Mouse (Mus musculus) embryonic facial prominence, embryonic 12.5 days (tissue): Measurements from ENCODE around the gene Art4. TPM values are rescaled to one million over a fixed set of nuclear protein-coding genes. Genes with fewer than 3 reads are reported as not detected.
"Not testable (repeated sequence)": the region's sequence is repeated elsewhere in the genome, so short reads cannot be mapped to it uniquely, and the experiment has no call there.

Experiments
- ATAC-seq: fragments of 200-750 bp; cut with Nextera tagmentation; 2 replicates; pipeline ENCODE4 v1.8.0; 2017; ENCODE audit not compliant: insufficient number of reproducible peaks, insufficient read depth, low FRiP score, low TSS enrichment
- H3K27ac ChIP-seq: fragments of 300-500 bp; sonication (generic); 2 replicates; pipeline ENCODE4 v1.5.1; 2016; ENCODE audit warnings: mild to moderate bottlenecking
- H3K27me3 ChIP-seq: fragments of 300-500 bp; sonication (generic); 2 replicates; pipeline ENCODE4 v1.6.1; 2016; ENCODE audit warnings: mild to moderate bottlenecking, moderate library complexity
- H3K36me3 ChIP-seq: fragments of 300-500 bp; sonication (generic); 2 replicates; pipeline ENCODE4 v1.6.1; 2016; ENCODE audit warnings: mild to moderate bottlenecking
- H3K4me1 ChIP-seq: fragments of 300-500 bp; sonication (generic); 2 replicates; pipeline ENCODE4 v1.6.1; 2016
- H3K4me2 ChIP-seq: fragments of 300-500 bp; sonication (generic); replicated peaks from 2 replicates; pipeline ENCODE4 v1.6.1; 2016; ENCODE audit warnings: mild to moderate bottlenecking, moderate library complexity
- H3K4me3 ChIP-seq: fragments of 300-500 bp; sonication (generic); 2 replicates; pipeline ENCODE4 v1.5.1; 2016; ENCODE audit warnings: mild to moderate bottlenecking
- H3K9ac ChIP-seq: fragments of 300-500 bp; sonication (generic); 2 replicates; pipeline ENCODE4 v1.6.1; 2016; ENCODE audit warnings: mild to moderate bottlenecking, moderate library complexity
- H3K9me3 ChIP-seq: fragments of 300-500 bp; sonication (generic); 2 replicates; pipeline ENCODE4 v1.6.1; 2016; ENCODE audit warnings: mild to moderate bottlenecking, moderate library complexity
- WGBS: fragments of 180-500 bp; shearing (Covaris S2); methylation state at CpG from one replicate; pipeline ENCODE4 v1.1.7; 2016; 5-methylcytosine and 5-hydroxymethylcytosine counted together
- polyA plus RNA-seq: library from polyadenylated mRNA; unstranded; fragments of >200 nt; fragmentation: Nextera tagmentation; extraction: Ambion mirVana; gene quantifications from 2 replicates; pipeline ENCODE4 v1.2.1, GENCODE M21; 2016

Gene Art4
- polyA plus RNA-seq, 1 experiment from 2014 or later: 1.6 TPM

DNA sequence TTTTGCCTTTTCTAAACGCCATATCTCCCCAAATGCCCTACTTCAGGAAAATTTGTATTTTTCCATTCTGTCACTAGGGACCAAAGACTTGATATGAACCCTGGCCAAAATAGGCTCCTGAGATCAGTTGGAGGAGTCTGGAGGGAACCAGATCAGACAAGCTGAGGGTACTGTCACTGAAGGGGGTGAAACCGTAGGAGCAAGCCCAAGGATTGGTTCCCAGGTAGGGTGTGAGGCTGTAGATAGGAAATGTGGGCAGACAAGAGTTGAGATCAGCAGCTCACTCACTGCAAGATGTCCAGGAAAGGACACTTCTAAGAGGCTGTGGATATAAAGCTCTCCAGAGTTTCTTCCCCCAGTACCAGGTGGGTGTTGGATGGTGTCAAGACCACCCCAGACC, 34.5 kb upstream of the Art4 start:
- Histone ChIP-seq H3K9ac (no peak overlapping the region), H3K27ac (no peak overlapping the region), H3K4me2 (no peak overlapping the region), H3K9me3 (no peaks in the 10 kb centered on the region), H3K4me3 (no peak overlapping the region), H3K36me3 (no peaks in the 10 kb centered on the region), H3K27me3 (no peaks in the 10 kb centered on the region), H3K4me1 (0 out of 2 replicates have a peak, but pooled peaks cover 4% of the 10 kb centered on the region)
- ATAC-seq: no peak
- 81% methylated on average over 2 of the region's 2 CpGs for WGBS

DNA sequence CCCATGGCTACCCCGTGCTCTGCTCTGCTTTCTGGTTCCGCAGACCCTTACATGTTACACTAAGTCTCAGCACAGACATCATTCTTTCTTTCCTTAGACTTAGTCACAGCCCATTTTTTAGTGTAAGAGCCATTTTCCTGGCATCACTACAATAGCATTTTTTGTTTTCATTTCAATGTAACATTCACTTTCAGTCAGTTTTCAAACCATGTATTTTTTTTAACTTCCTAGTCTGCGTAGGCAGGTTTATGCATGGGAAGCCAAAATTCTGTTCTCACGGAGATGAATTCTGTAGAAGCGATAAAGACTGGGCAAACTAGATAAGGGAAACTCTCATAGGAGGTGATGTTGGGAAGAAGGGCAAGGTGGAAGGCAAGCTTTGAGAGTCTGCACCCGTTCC, 32.0 kb upstream of the Art4 start:
- no peak overlapping the region for H3K4me3 ChIP-seq
- no peaks in the 10 kb centered on the region for H3K36me3 ChIP-seq
- no peak overlapping the region for H3K27ac ChIP-seq
- no peak for ATAC-seq
- no peaks in the 10 kb centered on the region for H3K27me3 ChIP-seq
- no peak overlapping the region for H3K4me2 ChIP-seq
- no peak overlapping the region for H3K9ac ChIP-seq
- no peaks in the 10 kb centered on the region for H3K9me3 ChIP-seq
- 0 out of 2 replicates have a peak, but pooled peaks cover 4% of the 10 kb centered on the region for H3K4me1 ChIP-seq
- WGBS: 93% methylated on average over 6 of the region's 6 CpGs

DNA sequence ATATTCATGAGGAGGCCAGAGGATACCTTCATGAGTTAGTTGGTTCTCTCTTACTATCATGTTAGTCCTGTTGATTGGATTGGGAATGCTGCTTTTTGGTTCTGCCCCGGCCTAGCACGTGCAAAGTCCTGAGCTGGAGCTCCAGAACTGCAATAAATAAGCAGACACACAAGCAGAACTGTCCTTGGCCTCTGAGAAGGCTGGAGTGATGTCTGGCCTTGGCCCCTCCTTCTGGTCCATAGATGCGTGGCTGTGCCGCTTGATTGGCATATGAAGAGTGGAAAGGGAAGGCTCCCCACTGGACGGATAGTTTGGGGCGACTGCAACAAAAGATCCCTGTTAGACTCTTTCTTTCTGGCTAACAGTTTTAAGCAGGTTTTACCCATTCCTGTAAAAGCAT, 31.5 kb upstream of the Art4 start:
- H3K9ac ChIP-seq: no peak overlapping the region
- H3K4me1 ChIP-seq: no peaks in the 10 kb centered on the region
- H3K4me2 ChIP-seq: no peak overlapping the region
- ATAC-seq: no peak
- no peak overlapping the region for H3K4me3 ChIP-seq
- H3K27ac ChIP-seq: no peak overlapping the region
- 88% methylated on average over 6 of the region's 6 CpGs for WGBS
- H3K9me3 ChIP-seq: no peaks in the 10 kb centered on the region
- no peaks in the 10 kb centered on the region for H3K27me3 ChIP-seq
- H3K36me3 ChIP-seq: no peaks in the 10 kb centered on the region

DNA sequence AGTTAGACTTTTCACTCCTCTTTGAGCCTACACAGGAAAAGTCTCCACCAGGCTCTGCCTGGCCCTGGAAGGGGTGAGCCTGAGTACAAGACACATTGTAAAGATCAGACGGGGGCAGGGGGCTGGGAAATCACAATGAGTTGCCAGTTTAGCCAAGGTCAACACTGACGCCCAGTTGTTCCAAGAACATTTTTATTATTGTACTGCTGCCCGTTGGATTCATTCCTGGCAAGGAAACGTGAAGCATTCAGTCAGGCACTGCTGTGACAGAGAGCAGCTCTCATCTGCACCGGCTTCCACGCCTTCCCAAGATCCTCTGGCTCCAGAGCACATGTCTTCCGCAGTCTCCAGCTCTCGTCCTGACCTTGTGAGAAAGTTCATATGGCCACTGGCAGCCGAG, 30.3 kb upstream of the Art4 start:
- 65% methylated on average over 9 of the region's 9 CpGs for WGBS
- H3K9me3 ChIP-seq: no peaks in the 10 kb centered on the region

DNA sequence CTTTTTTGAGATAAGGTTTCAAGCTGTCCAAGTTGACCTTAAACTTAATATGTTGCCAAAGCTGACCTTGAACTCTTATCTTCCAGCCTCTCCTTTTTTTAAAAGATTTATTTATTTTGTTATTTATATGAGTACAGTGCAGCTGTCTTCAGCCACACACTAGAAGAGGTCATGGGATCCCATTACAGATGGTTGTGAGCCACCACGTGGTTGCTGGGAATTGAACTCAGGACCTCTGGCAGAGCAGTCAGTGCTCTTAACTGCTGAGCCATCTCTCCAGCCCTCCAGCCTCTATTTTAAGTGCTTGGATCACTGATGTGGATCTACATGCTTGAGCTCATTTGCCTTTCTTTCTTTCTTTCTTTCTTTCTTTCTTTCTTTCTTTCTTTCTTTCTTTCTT, 27.2 kb upstream of the Art4 start:
- H3K4me1 ChIP-seq, H3K4me2 ChIP-seq, H3K27ac ChIP-seq, H3K27me3 ChIP-seq, H3K9ac ChIP-seq, H3K9me3 ChIP-seq, H3K4me3 ChIP-seq, ATAC-seq, H3K36me3 ChIP-seq: not testable (repeated sequence)
- 67% methylated on average over 1 of the region's 1 CpGs for WGBS

More for the DNA sequence above, 30.3 kb upstream of the Art4 start:
- no peak overlapping the region for H3K27ac ChIP-seq
- ATAC-seq: no peak
- no peak overlapping the region for H3K9ac ChIP-seq
- no peaks in the 10 kb centered on the region for H3K4me1 ChIP-seq
- no peak overlapping the region for H3K4me3 ChIP-seq
- no peaks in the 10 kb centered on the region for H3K36me3 ChIP-seq
- H3K4me2 ChIP-seq: no peak overlapping the region
- H3K27me3 ChIP-seq: no peaks in the 10 kb centered on the region

DNA sequence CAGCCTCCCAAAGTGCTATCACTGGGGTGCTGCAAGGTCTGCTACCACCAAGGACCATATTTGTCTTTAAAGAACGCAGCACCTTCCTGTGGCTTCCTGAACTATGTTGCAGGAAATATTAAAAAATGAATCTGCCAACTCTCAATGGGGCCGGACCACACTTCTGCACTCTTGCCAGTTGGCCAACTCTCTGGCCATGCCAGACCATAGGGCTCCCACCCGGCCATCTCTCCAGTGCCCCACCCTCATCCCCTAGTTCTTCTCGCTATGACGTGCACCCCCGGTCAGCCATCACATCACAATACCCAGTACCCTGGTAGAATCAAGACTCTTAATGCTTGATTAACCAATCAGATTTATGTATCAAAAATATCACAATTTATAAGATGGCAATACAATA, 26.4 kb upstream of the Art4 start:
- H3K9me3 ChIP-seq: no peaks in the 10 kb centered on the region
- no peak overlapping the region for H3K9ac ChIP-seq
- H3K4me2 ChIP-seq: no peak overlapping the region
- 0 out of 2 replicates have a peak, but pooled peaks cover 4% of the 10 kb centered on the region for H3K4me1 ChIP-seq
- H3K4me3 ChIP-seq: no peak overlapping the region
- 91% methylated on average over 6 of the region's 6 CpGs for WGBS
- H3K36me3 ChIP-seq: no peaks in the 10 kb centered on the region
- no peak for ATAC-seq
- H3K27ac ChIP-seq: no peak overlapping the region
- no peaks in the 10 kb centered on the region for H3K27me3 ChIP-seq

DNA sequence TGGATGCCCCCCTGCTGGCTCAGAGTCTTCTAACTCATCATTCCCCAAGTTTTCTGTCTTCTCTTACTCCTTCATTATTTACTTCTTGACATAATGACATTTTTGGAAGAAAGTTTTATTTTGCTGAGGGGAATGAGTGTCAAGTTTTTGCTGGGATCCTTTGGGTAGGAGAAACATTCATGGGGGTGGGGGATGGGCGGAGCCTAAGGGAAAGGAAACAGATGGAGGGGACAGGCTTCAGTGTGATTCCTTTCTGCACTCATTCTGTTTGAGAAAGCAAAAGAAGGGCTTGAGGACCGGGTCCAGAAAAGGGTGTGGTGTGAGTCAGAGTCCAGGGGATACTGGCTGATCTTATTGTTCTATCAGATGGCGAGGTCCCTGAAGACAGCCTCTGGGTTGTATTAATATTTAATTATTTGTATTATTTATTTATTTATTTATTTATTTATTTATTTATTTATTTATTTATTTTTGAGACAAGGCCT, 25.9 kb upstream of the Art4 start:
- no peaks in the 10 kb centered on the region for H3K9me3 ChIP-seq
- 71% methylated on average over 3 of the region's 3 CpGs for WGBS
- no peaks in the 10 kb centered on the region for H3K36me3 ChIP-seq

DNA sequence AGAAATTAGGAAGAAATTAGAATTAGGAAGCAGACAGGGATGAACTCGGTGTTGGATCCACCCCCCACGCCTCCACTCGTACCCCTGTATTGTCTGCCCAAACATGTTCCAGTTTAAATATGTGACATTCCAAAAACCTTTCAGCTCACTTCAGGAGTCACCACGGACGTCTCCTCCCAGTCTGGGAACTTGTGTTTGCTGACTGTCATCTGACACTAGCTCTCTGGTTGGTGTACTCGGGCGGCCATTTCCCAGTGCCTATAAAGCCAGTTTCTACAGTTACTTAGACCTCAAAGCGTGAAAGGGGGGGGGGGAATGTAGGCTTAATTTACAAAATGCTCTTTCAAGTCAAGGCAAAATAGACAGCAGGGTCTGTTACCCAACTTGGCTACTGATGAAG, 24.1 kb upstream of the Art4 start:
- no peak for ATAC-seq
- 45% methylated on average over 8 of the region's 8 CpGs for WGBS
- Histone ChIP-seq H3K36me3 (no peaks in the 10 kb centered on the region), H3K4me3 (no peak overlapping the region), H3K9ac (no peak overlapping the region), H3K27me3 (no peaks in the 10 kb centered on the region), H3K4me2 (no peak overlapping the region), H3K9me3 (no peaks in the 10 kb centered on the region), H3K27ac (0 out of 2 replicates have a peak overlapping the region, but pooled peaks have one; percentile 11), H3K4me1 (0 out of 2 replicates have a peak, but pooled peaks cover 4% of the 10 kb centered on the region)

More for the DNA sequence above, 25.9 kb upstream of the Art4 start:
- H3K4me2 ChIP-seq: no peak overlapping the region
- no peaks in the 10 kb centered on the region for H3K27me3 ChIP-seq
- no peak for ATAC-seq
- H3K27ac ChIP-seq: no peak overlapping the region
- 0 out of 2 replicates have a peak, but pooled peaks cover 4% of the 10 kb centered on the region for H3K4me1 ChIP-seq
- H3K4me3 ChIP-seq: no peak overlapping the region
- no peak overlapping the region for H3K9ac ChIP-seq

DNA sequence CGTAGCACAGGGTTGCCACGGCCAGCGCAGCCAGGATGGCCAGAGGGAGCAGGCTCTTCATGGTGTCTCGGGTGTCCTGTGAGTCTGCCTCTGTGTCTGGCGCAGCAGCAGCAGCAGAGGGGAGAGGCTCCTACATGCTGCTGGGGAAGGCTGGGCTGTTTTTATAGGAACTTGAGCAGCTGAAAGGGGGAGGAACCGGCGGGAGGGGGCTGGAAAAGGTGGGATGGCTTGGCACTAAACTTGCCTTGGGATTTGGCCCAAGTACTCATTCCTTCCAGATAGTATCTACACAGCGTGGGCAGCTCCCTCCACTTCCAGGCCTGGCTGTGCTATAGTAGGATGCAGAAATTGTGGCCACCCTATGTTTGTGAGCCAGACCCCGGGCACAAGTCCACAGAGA, 18.1 kb upstream of the Art4 start, which contains the start of gene Mgp:
Gene Mgp (minus strand): TSS at position 154 of the 400 bp plus-strand sequence.
- ATAC-seq: peak; percentile 74; the same call in 1 of the 2 replicates
- Histone ChIP-seq H3K27ac (peak within 1 kb of the TSS; percentile 58), H3K4me2 (peak within 1 kb of the TSS; percentile 32), H3K36me3 (no peaks in the 10 kb centered on the region), H3K4me1 (peaks cover 17% of the 10 kb centered on the region), H3K9me3 (no peaks in the 10 kb centered on the region), H3K27me3 (no peaks in the 10 kb centered on the region), H3K4me3 (peak within 1 kb of the TSS; percentile 21), H3K9ac (peak within 1 kb of the TSS; percentile 31; the same call in 1 of the 2 replicates)
- WGBS: 22% methylated on average over 9 of the region's 9 CpGs

DNA sequence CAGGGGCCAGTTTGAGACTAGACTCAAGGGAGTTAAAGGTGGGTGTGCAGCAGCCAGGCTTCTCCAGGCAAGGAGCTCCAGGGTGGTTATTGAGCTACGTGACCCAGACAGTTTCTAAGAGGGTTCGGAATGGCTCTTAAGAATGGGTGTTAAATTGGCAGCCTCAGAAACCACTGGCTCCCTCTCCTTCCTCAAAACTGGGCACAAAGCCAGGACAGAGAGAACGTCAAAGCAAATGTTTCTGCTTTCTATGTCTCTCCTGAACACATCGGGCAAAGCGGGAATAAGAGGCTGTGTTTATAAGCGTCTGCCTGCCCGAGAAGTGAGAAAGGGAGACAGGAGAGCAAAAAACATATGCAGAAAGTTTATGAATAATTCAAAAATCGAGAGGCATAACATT, 17.1 kb upstream of the Art4 start:
- H3K4me1 ChIP-seq: peaks cover 17% of the 10 kb centered on the region
- H3K9ac ChIP-seq: no peak overlapping the region
- WGBS: 35% methylated on average over 8 of the region's 8 CpGs
- no peaks in the 10 kb centered on the region for H3K9me3 ChIP-seq
- ATAC-seq: no peak
- no peak overlapping the region for H3K4me3 ChIP-seq
- H3K27ac ChIP-seq: peak overlapping the region; percentile 57; the same call in 1 of the 2 replicates
- H3K4me2 ChIP-seq: peak overlapping the region; percentile 29
- no peaks in the 10 kb centered on the region for H3K27me3 ChIP-seq
- H3K36me3 ChIP-seq: no peaks in the 10 kb centered on the region

DNA sequence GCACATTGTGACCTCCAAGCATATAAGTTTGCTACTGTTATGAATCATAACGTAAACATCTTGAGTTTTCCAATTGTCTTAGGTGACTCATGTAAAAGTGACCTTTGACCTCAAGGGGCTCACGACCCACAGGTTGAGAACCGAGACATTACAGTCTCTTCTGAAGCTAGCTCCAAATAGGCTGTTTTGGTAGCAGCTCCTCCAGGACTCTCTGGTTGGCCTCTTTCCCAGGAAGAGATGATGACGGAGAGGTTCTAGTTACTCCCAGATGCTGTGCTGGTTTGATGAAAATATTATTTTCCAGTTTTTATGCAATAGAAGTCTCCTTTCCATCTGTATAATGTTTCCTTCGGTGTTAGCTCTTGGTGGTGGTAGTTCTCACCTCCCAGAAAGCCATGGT, 11.4 kb upstream of the Art4 start:
- H3K36me3 ChIP-seq: no peaks in the 10 kb centered on the region
- peaks cover 3% of the 10 kb centered on the region; the same call in 1 of the 2 replicates for H3K4me1 ChIP-seq
- 79% methylated on average over 5 of the region's 5 CpGs for WGBS
- no peaks in the 10 kb centered on the region for H3K9me3 ChIP-seq
- no peak overlapping the region for H3K4me3 ChIP-seq
- no peaks in the 10 kb centered on the region for H3K27me3 ChIP-seq
- H3K9ac ChIP-seq: no peak overlapping the region
- no peak for ATAC-seq
- H3K27ac ChIP-seq: no peak overlapping the region
- no peak overlapping the region for H3K4me2 ChIP-seq

DNA sequence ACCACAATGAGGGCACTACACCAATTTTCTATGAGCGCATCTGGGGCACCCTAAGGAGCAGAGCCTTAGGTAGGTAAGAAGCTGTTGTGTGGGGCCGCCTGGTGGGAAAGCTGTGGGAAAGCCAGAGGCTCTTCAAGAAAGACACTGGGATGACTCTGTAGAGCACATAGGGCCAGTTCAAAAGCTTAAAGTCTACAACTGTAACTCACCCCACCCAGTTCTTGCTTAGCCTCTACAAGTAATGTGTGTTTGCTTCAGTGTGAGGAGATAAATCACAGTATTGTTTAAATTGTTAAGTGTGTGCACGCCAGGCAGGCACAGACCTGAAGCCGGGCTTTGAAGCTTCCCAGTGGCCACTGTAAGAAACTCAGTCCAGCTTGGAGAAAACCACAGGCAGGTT, 8.6 kb upstream of the Art4 start:
- no peak overlapping the region for H3K4me3 ChIP-seq
- H3K4me2 ChIP-seq: no peak overlapping the region
- H3K27me3 ChIP-seq: no peaks in the 10 kb centered on the region
- ATAC-seq: no peak
- no peaks in the 10 kb centered on the region for H3K36me3 ChIP-seq
- H3K27ac ChIP-seq: no peak overlapping the region
- no peaks in the 10 kb centered on the region for H3K9me3 ChIP-seq
- H3K4me1 ChIP-seq: no peaks in the 10 kb centered on the region; the same call in 1 of the 2 replicates
- no peak overlapping the region for H3K9ac ChIP-seq
- 83% methylated on average over 4 of the region's 4 CpGs for WGBS
